Mouse (Mus musculus) lung, postnatal 0 days (tissue): ENCODE results near the gene Jazf1. TPM values are rescaled to one million over a fixed set of nuclear protein-coding genes. Genes with fewer than 3 reads are reported as not detected.

Experiments
- ATAC-seq: fragments of 200-750 bp; cut with Nextera tagmentation; 2 replicates; pipeline ENCODE4 v1.8.0; 2017; ENCODE audit warnings: moderate library complexity
- DNase-seq: peaks from one replicate; pipeline ENCODE4 v3.0.0-alpha.2; 2016; ENCODE audit warnings: low spot score
- H3K27ac ChIP-seq: fragments of 300-500 bp; sonication (generic); 2 replicates; pipeline ENCODE4 v1.5.1; 2014; ENCODE audit warnings: antibody characterized with exemption, mild to moderate bottlenecking, low read length, mixed read lengths
- H3K27me3 ChIP-seq: fragments of 300-500 bp; sonication (generic); replicated peaks from 2 replicates; pipeline ENCODE4 v1.6.1; 2014; ENCODE audit warnings: low read length, mixed read lengths; ENCODE audit not compliant: insufficient read depth
- H3K36me3 ChIP-seq: fragments of 300-500 bp; sonication (generic); 2 replicates; pipeline ENCODE4 v1.6.1; 2014; ENCODE audit warnings: low read length, mixed read lengths; ENCODE audit not compliant: insufficient read depth
- H3K4me1 ChIP-seq: fragments of 300-500 bp; sonication (generic); 2 replicates; pipeline ENCODE4 v1.6.1; 2014; ENCODE audit warnings: antibody characterized with exemption, low read depth, low read length, mixed read lengths; ENCODE audit not compliant: insufficient read depth
- H3K4me2 ChIP-seq: fragments of 300-500 bp; sonication (generic); replicated peaks from 2 replicates; pipeline ENCODE4 v1.6.1; 2014; ENCODE audit warnings: low read depth, mild to moderate bottlenecking, low read length, moderate library complexity, mixed read lengths
- H3K4me3 ChIP-seq: fragments of 300-500 bp; sonication (generic); 2 replicates; pipeline ENCODE4 v1.5.1; 2014; ENCODE audit warnings: low read depth, low read length
- H3K9ac ChIP-seq: fragments of 300-500 bp; sonication (generic); replicated peaks from 2 replicates; pipeline ENCODE4 v1.6.1; 2014; ENCODE audit warnings: low read depth, mild to moderate bottlenecking
- H3K9me3 ChIP-seq: fragments of 300-500 bp; sonication (generic); 2 replicates; pipeline ENCODE4 v1.6.1; 2016; ENCODE audit warnings: low read length, mixed read lengths
- CTCF ChIP-seq: IDR thresholded peaks from 2 replicates; pipeline ENCODE4 v1.5.1; 2016; ENCODE audit warnings: antibody characterized with exemption, mild to moderate bottlenecking
- EP300 ChIP-seq: IDR thresholded peaks from 2 replicates; pipeline ENCODE4 v1.6.1; 2016; ENCODE audit warnings: antibody characterized with exemption, mild to moderate bottlenecking, control low read depth
- WGBS: fragments of 180-500 bp; shearing (Covaris S2); extraction: QIAGEN DNeasy Blood & Tissue Kit; methylation state at CpG from one replicate; pipeline ENCODE4 v1.1.7; 2014; 5-methylcytosine and 5-hydroxymethylcytosine counted together
- polyA plus RNA-seq: library from polyadenylated mRNA; unstranded; fragments of >200 nt; fragmentation: Nextera tagmentation; extraction: Ambion mirVana; gene quantifications from 2 replicates; pipeline ENCODE4 v1.2.1, GENCODE M21; 2015

The Jazf1 gene
- polyA plus RNA-seq, result 3.9 and 4.3 TPM in 2 replicates

DNA sequence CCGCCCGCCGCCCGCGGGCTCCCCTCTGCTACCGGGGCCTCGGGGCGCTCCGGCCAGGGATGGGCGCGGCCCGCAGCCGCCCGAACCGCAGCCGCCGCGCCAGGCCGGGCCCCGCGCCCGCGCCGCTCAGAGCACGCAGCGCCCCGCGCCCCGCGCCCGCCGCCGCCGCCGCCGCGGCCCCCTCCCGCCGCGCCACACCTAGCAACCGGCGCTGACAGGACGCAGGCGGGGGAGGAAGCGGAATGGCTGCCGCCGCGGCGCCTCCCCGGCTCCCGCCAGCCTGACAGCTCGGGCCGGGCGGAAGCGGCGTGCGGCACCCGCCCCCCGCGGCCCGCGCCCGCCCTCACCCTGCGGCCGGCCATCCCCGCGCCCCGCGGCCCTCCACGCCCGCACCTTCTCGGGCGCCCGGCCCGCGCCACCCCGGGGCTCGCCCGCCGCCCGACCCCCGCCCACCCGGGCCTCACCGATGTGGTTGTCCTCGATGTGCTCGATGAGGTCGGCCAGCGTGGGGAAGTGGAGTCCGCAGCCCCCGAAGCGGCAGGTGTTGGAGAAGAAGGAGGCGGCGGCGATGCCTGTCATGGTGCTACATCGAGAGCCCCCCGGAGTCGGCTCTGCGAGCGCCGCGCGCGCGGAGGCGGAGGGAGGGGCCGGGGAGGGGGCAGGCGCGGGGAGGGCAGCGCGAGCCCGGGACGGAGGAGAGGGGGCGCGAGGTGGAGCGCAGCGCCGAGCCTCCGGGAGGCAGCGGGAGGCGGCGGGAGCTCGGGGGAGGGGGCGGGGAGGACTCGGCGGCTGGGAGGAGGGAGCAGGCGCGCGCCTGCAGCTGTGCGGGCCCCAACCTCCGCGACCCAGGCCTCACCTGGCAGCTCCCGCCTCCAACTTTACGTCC lies at the start of gene Jazf1:
Gene Jazf1 (minus strand): TSS at position 643 of the 886 bp plus-strand sequence.
- Histone ChIP-seq H3K9me3 (no peaks in the 10 kb centered on the region), H3K36me3 (no peaks in the 10 kb centered on the region), H3K27me3 (no peaks in the 10 kb centered on the region), H3K27ac (peak within 1 kb of the TSS; percentile 32; the same call in 1 of the 2 replicates), H3K4me2 (peak within 1 kb of the TSS; percentile 98), H3K9ac (peak within 1 kb of the TSS; percentile 52), H3K4me3 (peak within 1 kb of the TSS; percentile 79), H3K4me1 (no peaks in the 10 kb centered on the region; the same call in 1 of the 2 replicates)
- ATAC-seq (peak; percentile 92), DNase-seq (peak; percentile 69)
- WGBS, result 2% methylated on average over 40 of the region's 133 CpGs
- TF ChIP-seq CTCF (no peak), EP300 (no peak)

DNA sequence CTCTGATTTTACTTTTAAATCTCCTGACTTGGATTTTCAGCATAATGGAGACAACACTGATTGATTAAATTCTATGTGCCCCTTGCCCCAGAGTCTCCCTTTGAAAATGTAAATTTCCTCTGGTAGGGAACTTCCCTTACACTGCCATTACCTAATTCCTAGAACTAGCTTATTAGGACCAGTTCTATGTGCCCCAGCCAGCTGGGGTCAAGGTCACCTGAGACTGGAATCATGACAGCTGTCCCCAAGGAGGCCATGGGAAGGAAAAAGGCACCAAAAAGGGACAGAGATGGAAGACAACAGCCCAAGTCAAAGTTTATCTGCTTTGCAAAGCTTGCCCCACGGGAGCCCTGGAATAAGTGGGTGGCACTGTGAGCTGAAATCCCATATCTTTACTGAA lies 49.4 kb upstream of the Jazf1 start:
- no peaks in the 10 kb centered on the region for H3K27me3 ChIP-seq
- no peaks in the 10 kb centered on the region for H3K4me1 ChIP-seq
- no peak for DNase-seq
- WGBS, result 46% methylated on average over 1 of the region's 1 CpGs
- H3K36me3 ChIP-seq, result no peaks in the 10 kb centered on the region
- no peak overlapping the region for H3K27ac ChIP-seq
- no peak overlapping the region for H3K4me2 ChIP-seq
- ATAC-seq, result no peak
- no peak overlapping the region for H3K4me3 ChIP-seq
- no peak overlapping the region for H3K9ac ChIP-seq
- TF ChIP-seq CTCF (no peak), EP300 (no peak)
- H3K9me3 ChIP-seq, result no peaks in the 10 kb centered on the region

DNA sequence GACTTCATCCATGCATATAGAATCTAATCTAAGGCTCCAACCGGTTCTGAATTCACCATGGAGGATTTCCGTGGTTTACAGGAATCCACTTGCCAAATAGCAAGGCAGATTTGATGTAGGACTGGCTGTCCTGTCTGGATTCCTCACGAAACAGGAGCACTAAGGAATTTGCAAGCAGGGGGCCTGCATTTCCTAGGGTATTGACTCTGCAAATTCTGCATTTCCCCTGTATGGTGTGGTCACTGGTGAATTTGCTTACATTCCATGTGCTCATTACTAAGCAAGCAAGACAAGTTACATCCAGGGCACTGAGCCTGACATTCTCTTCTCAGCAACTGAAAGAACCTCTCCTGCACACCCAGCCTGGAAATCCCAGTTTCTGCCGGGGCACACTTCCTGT lies 18.4 kb upstream of the Jazf1 start:
- Histone ChIP-seq H3K4me3 (no peak overlapping the region), H3K36me3 (no peaks in the 10 kb centered on the region), H3K27me3 (no peaks in the 10 kb centered on the region), H3K9ac (no peak overlapping the region), H3K4me1 (no peaks in the 10 kb centered on the region), H3K27ac (no peak overlapping the region), H3K4me2 (no peak overlapping the region), H3K9me3 (no peaks in the 10 kb centered on the region)
- TF ChIP-seq CTCF, result no peak
- no peak for TF ChIP-seq EP300
- no peak for DNase-seq
- no peak for ATAC-seq
- 33% methylated on average over 4 of the region's 4 CpGs for WGBS

DNA sequence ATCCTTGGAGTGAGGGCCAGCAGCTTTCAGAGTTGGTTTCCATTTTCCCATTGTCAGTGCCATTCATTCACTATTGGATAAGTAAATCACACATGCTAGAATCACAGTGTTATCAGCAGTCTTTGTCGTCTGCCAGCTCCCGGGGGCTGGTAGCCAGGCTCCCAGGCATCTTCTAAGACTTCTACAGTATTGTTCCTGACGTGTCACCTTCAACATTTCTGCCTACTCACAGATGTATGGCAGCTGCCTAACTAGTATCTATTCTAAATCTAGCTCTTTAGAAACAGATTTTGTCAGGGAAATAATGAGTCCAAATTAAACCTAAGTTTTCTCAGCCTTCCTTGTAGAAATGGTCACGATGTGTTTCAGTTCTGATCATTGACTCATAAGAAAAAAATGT lies 12.8 kb upstream of the Jazf1 start:
- TF ChIP-seq CTCF (no peak), EP300 (no peak)
- no peak overlapping the region for H3K4me2 ChIP-seq
- H3K27me3 ChIP-seq, result no peaks in the 10 kb centered on the region
- H3K4me1 ChIP-seq, result no peaks in the 10 kb centered on the region
- 55% methylated on average over 4 of the region's 4 CpGs for WGBS
- no peak overlapping the region for H3K9ac ChIP-seq
- H3K36me3 ChIP-seq, result no peaks in the 10 kb centered on the region
- H3K27ac ChIP-seq, result no peak overlapping the region
- H3K9me3 ChIP-seq, result no peaks in the 10 kb centered on the region
- no peak overlapping the region for H3K4me3 ChIP-seq
- DNase-seq (no peak), ATAC-seq (no peak)

DNA sequence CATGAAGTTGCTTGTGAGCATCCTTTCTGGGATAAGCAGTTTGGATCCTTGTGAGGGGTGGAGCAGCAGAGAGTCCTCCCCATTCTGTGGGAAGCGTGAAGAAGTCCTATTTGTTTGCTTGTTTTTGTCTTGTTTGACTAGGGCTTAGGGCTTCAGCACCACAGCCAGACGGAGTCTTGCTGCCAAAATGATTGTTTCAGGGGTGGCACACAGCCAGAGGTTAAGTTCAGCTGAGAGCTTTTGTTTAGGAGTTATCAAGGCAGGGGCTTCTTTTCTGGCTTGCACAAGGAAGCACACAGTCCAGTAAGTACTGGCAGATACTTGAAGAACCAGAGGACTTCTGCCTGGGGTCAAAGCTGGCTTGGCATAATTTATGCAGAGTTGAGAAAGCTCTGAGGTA lies 10.2 kb upstream of the Jazf1 start:
- no peak overlapping the region for H3K27ac ChIP-seq
- 22% methylated on average over 2 of the region's 2 CpGs for WGBS
- H3K36me3 ChIP-seq, result no peaks in the 10 kb centered on the region
- no peak overlapping the region for H3K4me3 ChIP-seq
- H3K4me1 ChIP-seq, result no peaks in the 10 kb centered on the region
- TF ChIP-seq EP300 (no peak), CTCF (no peak)
- no peak for ATAC-seq
- DNase-seq, result peak; percentile 21
- no peak overlapping the region for H3K4me2 ChIP-seq
- no peaks in the 10 kb centered on the region for H3K9me3 ChIP-seq
- no peaks in the 10 kb centered on the region for H3K27me3 ChIP-seq
- H3K9ac ChIP-seq, result no peak overlapping the region

DNA sequence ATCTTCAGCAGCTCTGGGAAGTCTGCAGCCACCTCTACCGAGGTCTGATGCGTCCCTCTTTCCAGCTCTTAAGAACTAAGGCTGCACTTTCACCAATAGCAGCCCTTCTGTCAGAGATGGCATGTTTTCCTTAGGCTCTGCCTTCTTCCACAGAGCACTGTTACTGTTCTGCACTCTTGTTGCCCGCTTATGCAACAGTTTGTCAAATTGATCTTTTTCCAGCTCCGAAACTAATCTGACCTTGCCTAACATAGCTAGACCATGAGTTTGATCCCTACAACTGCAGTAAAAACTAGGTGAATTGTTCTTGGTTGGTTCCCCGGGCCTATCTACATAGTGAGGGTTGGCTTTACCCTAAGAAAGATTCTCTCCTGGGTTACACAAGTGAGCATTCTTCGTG lies 3.3 kb upstream of the Jazf1 start:
- no peak overlapping the region for H3K27ac ChIP-seq
- H3K4me1 ChIP-seq, result no peaks in the 10 kb centered on the region; the same call in 1 of the 2 replicates
- WGBS, result 76% methylated on average over 6 of the region's 6 CpGs
- H3K36me3 ChIP-seq, result no peaks in the 10 kb centered on the region
- no peak overlapping the region for H3K9ac ChIP-seq
- H3K4me2 ChIP-seq, result no peak overlapping the region
- ATAC-seq (no peak), DNase-seq (no peak)
- no peak for TF ChIP-seq EP300
- TF ChIP-seq CTCF, result no peak
- no peak overlapping the region for H3K4me3 ChIP-seq
- H3K27me3 ChIP-seq, result no peaks in the 10 kb centered on the region
- H3K9me3 ChIP-seq, result no peaks in the 10 kb centered on the region
